Mouse (Mus musculus): ENCODE results near the gene Vars2. TPM values are rescaled to one million over a fixed set of nuclear protein-coding genes. Genes with fewer than 3 reads are reported as not detected.

Gene Vars2
- total RNA-seq, 2 experiments from 2014 or later: 31.2 to 42.6 TPM

- intact Hi-C loops (cut with DNase I): loop anchor here (5.0 kb wide), 1 partner anchor 98 kb away; no protein-coding TSS in a partner anchor
- DNase-seq (ENCODE audit: extremely low spot score in 1 of 2, low spot score in 2 of 2): no peak
Measured at GRCm38 (mm10) chr17:35639352-35639751, 28.0 kb downstream of the Vars2 start.

GRCm38 (mm10) chr17:35638475-35639190 lies 28.8 kb downstream of the Vars2 start:
- intact Hi-C loops (cut with DNase I): loop anchor here (5.0 kb wide), 1 partner anchor 99 kb away; no protein-coding TSS in a partner anchor

GRCm38 (mm10) chr17:35636363-35636762 lies 31.0 kb downstream of the Vars2 start:
- intact Hi-C loops (cut with DNase I): loop anchor here (5.0 kb wide), 1 partner anchor 101 kb away; no protein-coding TSS in a partner anchor
- peak in 1 of 2 experiments; percentile 63 for DNase-seq (ENCODE audit: extremely low spot score in 1 of 2, low spot score in 2 of 2)

More at GRCm38 (mm10) chr17:35638475-35639190, 28.8 kb downstream of the Vars2 start:
- peak in 1 of 2 experiments; percentile 51 for DNase-seq (ENCODE audit: extremely low spot score in 1 of 2, low spot score in 2 of 2)

GRCm38 (mm10) chr17:35635699-35636111 lies 31.7 kb downstream of the Vars2 start:
- intact Hi-C loops (cut with DNase I): loop anchor here (2.0 to 5.0 kb wide), 2 partner anchors 45 to 102 kb away; no protein-coding TSS in a partner anchor
- peak; percentile 74 to 88 for DNase-seq (ENCODE audit: extremely low spot score in 1 of 2, low spot score in 2 of 2)

- intact Hi-C loops (cut with DNase I): loop anchor here (2.0 to 5.0 kb wide), 2 partner anchors 44 to 102 kb away; no protein-coding TSS in a partner anchor
- DNase-seq (ENCODE audit: extremely low spot score in 1 of 2, low spot score in 2 of 2): peak in 1 of 2 experiments; percentile 50
Measured at GRCm38 (mm10) chr17:35635202-35635601, 32.2 kb downstream of the Vars2 start.

- intact Hi-C loops (cut with DNase I): loop anchor here (2.0 kb wide), 1 partner anchor 43 kb away; no protein-coding TSS in a partner anchor
- peak; percentile 62 to 71 for DNase-seq (ENCODE audit: extremely low spot score in 1 of 2, low spot score in 2 of 2)
Measured at GRCm38 (mm10) chr17:35633992-35634391, 33.4 kb downstream of the Vars2 start.

- intact Hi-C loops (cut with DNase I): no loop called here
- DNase-seq (ENCODE audit: extremely low spot score in 1 of 2, low spot score in 2 of 2): no peak
Measured at GRCm38 (mm10) chr17:35626537-35626936, 40.9 kb downstream of the Vars2 start, which contains the start of gene Gm9573. Gene Gm9573 (minus strand): TSS chr17:35626637.

- no peak for DNase-seq (ENCODE audit: extremely low spot score in 1 of 2, low spot score in 2 of 2)
- intact Hi-C loops (cut with DNase I): no loop called here
Measured at GRCm38 (mm10) chr17:35617127-35617526, 50.3 kb downstream of the Vars2 start.

Other genes starting within 250 kb of the Vars2 start
- not detected for gene H2-Q6, start 242.7 kb downstream of the Vars2 start, total RNA-seq (2021)
- gene H2-Q7, start 228.4 kb downstream of the Vars2 start, total RNA-seq (2021): under 1 TPM in 1 of 2 experiments, not detected in 1; 0.55 TPM
- not detected for gene H2-Q10, start 197.5 kb downstream of the Vars2 start, total RNA-seq (2021)
- not detected for gene Pou5f1, start 161.6 kb downstream of the Vars2 start, total RNA-seq (2021)
- gene Tcf19, start 150.8 kb downstream of the Vars2 start, total RNA-seq (2021): 1 to 10 TPM; 5.7 to 8.5 TPM
- 1 to 10 TPM; 6.4 to 7.4 TPM for gene Cchcr1, start 150.5 kb downstream of the Vars2 start, total RNA-seq (2021)
- gene Psors1c2, start 134.4 kb downstream of the Vars2 start, total RNA-seq (2021): under 1 TPM; 0.43 to 0.59 TPM
- under 1 TPM; 0.41 to 0.47 TPM for gene Cdsn, start 115.5 kb downstream of the Vars2 start, total RNA-seq (2021)
- gene 2300002M23Rik, start 100.1 kb downstream of the Vars2 start, total RNA-seq (2021): not detected
- not detected for gene Sfta2, start 66.0 kb downstream of the Vars2 start, total RNA-seq (2021)
- gene Gm9573, start 41.0 kb downstream of the Vars2 start, total RNA-seq (2021): not detected
- gene Mucl3, start 23.9 kb downstream of the Vars2 start, total RNA-seq (2021): not detected
- gene Gtf2h4, start 6.1 kb upstream of the Vars2 start, total RNA-seq (2021): 10 to 100 TPM; 23.5 to 24.1 TPM
- gene Ddr1, start 37.0 kb upstream of the Vars2 start, total RNA-seq (2021): 10 to 100 TPM; 39.6 to 40.1 TPM
- gene Ier3, start 154.1 kb upstream of the Vars2 start, total RNA-seq (2021): 1 to 10 TPM; 5.4 to 5.8 TPM
- gene Flot1, start 155.6 kb upstream of the Vars2 start, total RNA-seq (2021): 100 to 1,000 TPM; 171 to 178 TPM
- 1,000 to 10,000 TPM; 1,429 to 1,573 TPM for gene Tubb5, start 170.7 kb upstream of the Vars2 start, total RNA-seq (2021)
- gene Mdc1, start 173.9 kb upstream of the Vars2 start, total RNA-seq (2021): 10 to 100 TPM; 12.5 to 19.1 TPM
- gene Nrm, start 193.7 kb upstream of the Vars2 start, total RNA-seq (2021): 10 to 100 TPM in 1 of 2 experiments, 1 to 10 TPM in 1; 6.0 to 11.8 TPM
- gene Ppp1r18, start 198.0 kb upstream of the Vars2 start, total RNA-seq (2021): 10 to 100 TPM; 20.6 to 23.6 TPM
- gene Dhx16, start 212.2 kb upstream of the Vars2 start, total RNA-seq (2021): 10 to 100 TPM; 29.1 to 31.0 TPM
- gene 2310061I04Rik, start 229.8 kb upstream of the Vars2 start, total RNA-seq (2021): 10 to 100 TPM; 61.5 to 72.4 TPM
- 100 to 1,000 TPM; 105 to 111 TPM for gene Atat1, start 242.5 kb upstream of the Vars2 start, total RNA-seq (2021)
- gene Mrps18b, start 248.8 kb upstream of the Vars2 start, total RNA-seq (2021): 10 to 100 TPM; 50.4 to 52.0 TPM
- gene Ppp1r10, start 248.8 kb upstream of the Vars2 start, total RNA-seq (2021): 10 to 100 TPM; 57.2 to 66.5 TPM